Mouse (Mus musculus): Measurements from ENCODE around the gene F830045P16Rik.

DNA sequence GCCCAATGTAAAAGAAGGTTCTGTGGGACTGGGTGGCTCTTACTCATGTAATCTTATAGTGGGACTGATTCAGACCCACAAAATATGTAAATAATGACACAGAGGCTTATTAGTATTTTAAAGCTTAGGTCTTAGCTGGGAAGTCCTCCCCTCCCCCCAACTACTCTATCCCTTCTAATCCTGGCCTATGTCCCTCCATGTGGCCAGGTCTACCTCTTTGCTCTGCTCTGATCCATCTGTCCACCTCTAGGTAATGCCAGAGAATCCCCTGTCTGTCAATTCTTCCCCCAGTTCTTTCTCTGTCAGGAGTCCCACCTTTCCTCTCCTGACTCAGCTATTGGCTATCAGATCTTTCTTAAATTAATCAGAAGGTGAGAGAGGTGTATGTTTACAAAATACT, 5.3 kb downstream of the F830045P16Rik start:
- TF ChIP-seq POLR2A (IDR thresholded peaks at IDR 0.05; ENCODE audit: borderline replicate concordance, extremely low read depth, insufficient read depth, insufficient read length, poor library complexity, severe bottlenecking) (no peak), CTCF (IDR thresholded peaks at IDR 0.05; ENCODE audit: borderline replicate concordance, extremely low read depth, insufficient read depth, insufficient read length) (no peak)
